Mouse (Mus musculus) gastrocnemius, postnatal 4 days (tissue): Measurements from ENCODE around the gene Gm9603. TPM values are rescaled to one million over a fixed set of nuclear protein-coding genes. Genes with fewer than 3 reads are reported as not detected.
"Not testable (repeated sequence)": the region's sequence is repeated elsewhere in the genome, so short reads cannot be mapped to it uniquely, and the experiment has no call there.

Experiments
- DNase-seq, 2 experiments: peaks; one replicate each; pipeline ENCODE4 v3.0.0; 2021 to 2022; ENCODE audit warnings: low spot score in 2 of 2, mixed read lengths in 2 of 2
- long read RNA-seq, 2 experiments: library from polyadenylated mRNA; stranded (forward); transcript quantifications; one replicate each; pipeline ENCODE4 v2.0.0; 2021
- total RNA-seq, 2 experiments: library from RNA; stranded (reverse); gene quantifications; 2 replicates each; pipeline ENCODE4 v1.2.3; 2021

Gene Gm9603
- not detected for total RNA-seq
- long read RNA-seq, experiment 1: 0 reads
- long read RNA-seq, experiment 2: 0 reads

- DNase-seq: not testable (repeated sequence)
These were observed at the start of gene Gm9603 for GRCm38 (mm10) chr14:5687357-5687756. Gm9603 (minus strand) TSS chr14:5687457.

GRCm38 (mm10) chr14:5632928-5633327 lies 54.3 kb downstream of the Gm9603 start, which contains the start of gene Gm8265:
Gm8265 (minus strand) TSS chr14:5633028.
- not testable (repeated sequence) for DNase-seq

Other genes starting within 250 kb of the Gm9603 start
- gene Gm3194, start 232.0 kb downstream of the Gm9603 start, total RNA-seq: 1 to 10 TPM; 1.6 to 2.3 TPM
- not detected for gene Gm8246, start 209.6 kb downstream of the Gm9603 start, total RNA-seq
- not detected for gene Gm3187, start 203.2 kb downstream of the Gm9603 start, total RNA-seq
- gene Gm3488, start 185.8 kb downstream of the Gm9603 start, total RNA-seq: 1 to 10 TPM; 1.3 to 1.7 TPM
- gene Gm3532, start 149.0 kb downstream of the Gm9603 start, total RNA-seq: not detected
- not detected for gene Gm8265, start 54.4 kb downstream of the Gm9603 start, total RNA-seq
- 1 to 10 TPM in 1 of 2 experiments, under 1 TPM in 1; 0.88 to 1.2 TPM for gene Gm3373, start 54.1 kb upstream of the Gm9603 start, total RNA-seq
- 1 to 10 TPM; 1.6 to 2.5 TPM for gene Gm3383, start 120.5 kb upstream of the Gm9603 start, total RNA-seq
- gene Gm3424, start 142.9 kb upstream of the Gm9603 start, total RNA-seq: not detected
- 1 to 10 TPM in 1 of 2 experiments, under 1 TPM in 1; 0.54 to 1.1 TPM for gene Gm8237, start 192.9 kb upstream of the Gm9603 start, total RNA-seq